In the genomic region with DNA sequence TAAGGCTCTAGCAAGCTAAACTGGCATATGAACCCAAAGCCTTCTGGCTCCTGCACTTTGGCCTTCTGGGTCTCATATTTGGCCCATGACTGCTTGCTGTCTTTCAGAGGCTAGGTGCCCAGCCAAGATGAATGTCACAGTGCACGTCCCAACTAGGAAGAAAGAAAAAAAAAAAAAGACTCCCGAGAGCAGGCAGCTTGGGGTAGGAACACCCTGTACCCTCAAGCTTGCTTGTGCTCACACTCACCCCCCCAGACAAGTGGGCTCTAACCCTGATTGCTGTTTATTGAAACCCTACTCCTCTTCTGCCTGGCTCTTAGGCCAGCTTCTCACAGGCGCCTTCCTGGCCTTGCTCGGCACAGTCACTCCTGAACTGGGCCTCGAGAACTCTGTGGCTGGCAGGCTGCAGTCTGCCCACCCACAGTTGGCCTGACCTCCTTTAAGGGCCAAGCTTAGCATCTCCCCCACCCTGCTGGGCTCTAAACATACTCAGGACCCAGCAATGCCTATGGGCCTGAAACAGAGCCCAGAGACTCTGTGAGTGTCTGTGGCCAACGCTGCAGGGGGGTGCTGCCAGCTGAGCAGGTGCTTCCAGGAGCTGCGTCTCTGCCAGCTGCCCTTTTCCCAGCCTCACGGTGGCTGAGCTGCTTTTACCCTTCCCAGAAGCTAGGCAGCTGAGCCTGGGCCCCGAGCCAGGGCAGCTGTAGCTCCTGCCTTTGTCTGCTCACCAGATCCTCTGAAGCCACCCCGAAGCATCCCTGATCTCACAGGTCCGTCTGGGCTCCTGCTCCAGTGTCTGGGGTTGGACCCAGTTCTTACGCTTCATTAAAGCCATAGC, we compare ENCODE assay signal across 9 mouse cellular contexts. TPM values are rescaled to one million over a fixed set of nuclear protein-coding genes. Genes with fewer than 3 reads are reported as not detected.
DNase-seq lines count a peak whose midpoint lies in the region; ATAC-seq and TF ChIP-seq lines count a peak whose summit lies in the region.
"Had no signal": no experiment of that assay in that cellular context is flagged by ENCODE, and none has a peak within 500 bp of the region (broad histone marks: within the 10 kb centered on the region; RNA-seq: fewer than 3 reads in every experiment).

No protein-coding gene starts in this region.

- no peaks in the 10 kb centered on the region for H3K9me3 ChIP-seq in lung, embryonic 15.5 days
- H3K9me3 ChIP-seq in forebrain, embryonic 15.5 days, result no peaks in the 10 kb centered on the region
- H3K9me3 ChIP-seq in midbrain, embryonic 10.5 days (replicated peaks), result no peaks in the 10 kb centered on the region

- no peaks in the 10 kb centered on the region for H3K4me1 ChIP-seq in lung, embryonic 15.5 days
- no peaks in the 10 kb centered on the region for H3K4me1 ChIP-seq in lung, adult 2 months (ENCODE audit: control insufficient read depth, insufficient read depth, low read length)
- peaks cover 11% of the 10 kb centered on the region for H3K4me1 ChIP-seq in forebrain, embryonic 15.5 days
- peaks cover 20% of the 10 kb centered on the region for H3K4me1 ChIP-seq in midbrain, embryonic 10.5 days
- H3K4me1 ChIP-seq in testis, adult 2 months (ENCODE audit: control insufficient read depth, insufficient read depth, low read length), result no peaks in the 10 kb centered on the region

- 47% methylated on average over 12 of the region's 12 CpGs for WGBS in lung, embryonic 15.5 days
- WGBS in lung, adult 2 months, result 45% methylated on average over 12 of the region's 12 CpGs
- 26% methylated on average over 12 of the region's 12 CpGs for WGBS in forebrain, embryonic 15.5 days
- WGBS in midbrain, embryonic 10.5 days, result 57% methylated on average over 12 of the region's 12 CpGs

- no peak for TF ChIP-seq CTCF in lung, adult 2 months (IDR thresholded peaks at IDR 0.05; ENCODE audit: insufficient read depth, low read length)
- TF ChIP-seq CTCF in testis, adult 2 months (IDR thresholded peaks at IDR 0.05; ENCODE audit: control insufficient read depth, insufficient read depth, insufficient replicate concordance, low read depth, low read length), result no peak

- TF ChIP-seq POLR2A in lung, adult 2 months (IDR thresholded peaks at IDR 0.05; ENCODE audit: borderline replicate concordance, extremely low read depth, low read depth, low read length), result no peak
- TF ChIP-seq POLR2A in testis, adult 2 months (IDR thresholded peaks at IDR 0.05; ENCODE audit: control insufficient read depth, low read depth, low read length), result no peak

- H3K36me3 ChIP-seq in lung, embryonic 15.5 days, result no peaks in the 10 kb centered on the region
- H3K36me3 ChIP-seq in forebrain, embryonic 15.5 days, result no peaks in the 10 kb centered on the region
- no peaks in the 10 kb centered on the region for H3K36me3 ChIP-seq in midbrain, embryonic 10.5 days
- no peaks in the 10 kb centered on the region for H3K36me3 ChIP-seq in testis, adult 2 months (ENCODE audit: control insufficient read depth, insufficient read depth, low read length)

- H3K27ac ChIP-seq in lung, embryonic 15.5 days, result no peak overlapping the region
- H3K27ac ChIP-seq in forebrain, embryonic 15.5 days (replicated peaks), result peak overlapping the region; percentile 63
- peak overlapping the region; percentile 77 for H3K27ac ChIP-seq in midbrain, embryonic 10.5 days (replicated peaks)
- no peak overlapping the region for H3K27ac ChIP-seq in testis, adult 2 months (ENCODE audit: control insufficient read depth, insufficient read depth, low read depth, low read length)
- H3K27ac ChIP-seq: macrophage had no signal

- no peak overlapping the region for H3K9ac ChIP-seq in lung, embryonic 15.5 days
- H3K9ac ChIP-seq in forebrain, embryonic 15.5 days (replicated peaks), result no peak overlapping the region

- H3K27me3 ChIP-seq in lung, embryonic 15.5 days, result no peaks in the 10 kb centered on the region
- no peaks in the 10 kb centered on the region for H3K27me3 ChIP-seq in forebrain, embryonic 15.5 days
- no peaks in the 10 kb centered on the region for H3K27me3 ChIP-seq in midbrain, embryonic 10.5 days (ENCODE audit: low read depth, poor library complexity, severe bottlenecking)
- H3K27me3 ChIP-seq in testis, adult 2 months (ENCODE audit: control insufficient read depth, insufficient read depth, low read length), result no peaks in the 10 kb centered on the region

- intact Hi-C loops in heart, postnatal 25 days (cut with DNase I), result no loop called here

- no peak overlapping the region for H3K4me3 ChIP-seq in lung, embryonic 15.5 days
- no peak overlapping the region for H3K4me3 ChIP-seq in lung, adult 2 months (replicated peaks; ENCODE audit: extremely low read depth, low read depth, low read length)
- H3K4me3 ChIP-seq in forebrain, embryonic 15.5 days, result no peak overlapping the region
- no peak overlapping the region for H3K4me3 ChIP-seq in midbrain, embryonic 10.5 days
- peak overlapping the region; percentile 69 for H3K4me3 ChIP-seq in testis, adult 2 months (ENCODE audit: control insufficient read depth, low read depth, low read length)

- ATAC-seq in lung, embryonic 15.5 days (ENCODE audit: borderline replicate concordance, extremely low read depth, low FRiP score, low TSS enrichment), result peak; percentile 25; the same call in 1 of the 2 replicates
- ATAC-seq in forebrain, embryonic 15.5 days (replicated peaks), result peak; percentile 88
- no peak for ATAC-seq in erythroid progenitor cell, adult 5-6 weeks (replicated peaks; ENCODE audit: low FRiP score, poor library complexity, severe bottlenecking)

- no peak overlapping the region for H3K4me2 ChIP-seq in lung, embryonic 15.5 days
- no peak overlapping the region for H3K4me2 ChIP-seq in forebrain, embryonic 15.5 days (replicated peaks)

- no peak for DNase-seq in lung, adult 2 months
- peak; percentile 36 for DNase-seq in heart, postnatal 25 days (ENCODE audit: low spot score)
- no peak for DNase-seq in midbrain, embryonic 10.5 days (ENCODE audit: low spot score)
- DNase-seq in thymus, postnatal 4 days, result no peak

RNA-seq across cellular contexts. Expression of a gene that starts 9.5 kb away (rescaled TPM):
- polyA plus RNA-seq in lung, embryonic 15.5 days (2015; fragmentation: Nextera tagmentation; extraction: Ambion mirVana), result not detected in 2 replicates
- 0.97 and 1.0 TPM in 2 replicates for polyA plus RNA-seq in lung, adult 2 months (2012; rRNA removed)
- polyA plus RNA-seq in forebrain, embryonic 15.5 days (2015; fragmentation: Nextera tagmentation; extraction: Ambion mirVana), result 1.5 and 1.6 TPM in 2 replicates
- 1 to 10 TPM; 7.5 to 9.9 TPM for total RNA-seq in heart, postnatal 25 days (2021)
- polyA plus RNA-seq in midbrain, embryonic 10.5 days (2016; fragmentation: Nextera tagmentation; extraction: Ambion mirVana), result not detected in 2 replicates
- polyA plus RNA-seq in testis, adult 2 months (2012; rRNA removed), result 0.90 and 1.7 TPM in 2 replicates
- total RNA-seq in erythroid progenitor cell, adult 5-6 weeks (2015; ENCODE audit: low replicate concordance), result not detected in 2 replicates
- not detected in 2 replicates for total RNA-seq in erythroid progenitor cell, adult 5-6 weeks (2017; ENCODE audit: low replicate concordance)
- polyA plus RNA-seq: macrophage had no signal

RNA-seq across cellular contexts. Expression of a gene that starts 33.0 kb away (rescaled TPM):
- 5.8 and 6.3 TPM in 2 replicates for polyA plus RNA-seq in lung, embryonic 15.5 days (2015; fragmentation: Nextera tagmentation; extraction: Ambion mirVana)
- polyA plus RNA-seq in lung, adult 2 months (2012; rRNA removed), result 23.7 and 29.1 TPM in 2 replicates
- polyA plus RNA-seq in forebrain, embryonic 15.5 days (2015; fragmentation: Nextera tagmentation; extraction: Ambion mirVana), result 16.2 and 17.5 TPM in 2 replicates
- total RNA-seq in heart, postnatal 25 days (2021), result 100 to 1,000 TPM; 161 to 169 TPM
- polyA plus RNA-seq in midbrain, embryonic 10.5 days (2016; fragmentation: Nextera tagmentation; extraction: Ambion mirVana), result 5.5 and 9.0 TPM in 2 replicates
- 300 and 301 TPM in 2 replicates for polyA plus RNA-seq in testis, adult 2 months (2012; rRNA removed)
- 10.1 and 10.9 TPM in 2 replicates for total RNA-seq in erythroid progenitor cell, adult 5-6 weeks (2015; ENCODE audit: low replicate concordance)
- 12.2 and 20.9 TPM in 2 replicates for total RNA-seq in erythroid progenitor cell, adult 5-6 weeks (2017; ENCODE audit: low replicate concordance)

Comparison
In these comparisons a context has a peak if more than half of its experiments do, and no peak if none do; other contexts are left out.
1. H3K27ac ChIP-seq: peak in forebrain, embryonic 15.5 days (single experiment) and midbrain, embryonic 10.5 days (single experiment); none in lung, embryonic 15.5 days (single experiment) and testis, adult 2 months (single experiment).